In genomic region chr6:29214776-29215175, GRCm38 (mm10) we compare ENCODE assay signal across 8 mouse cellular contexts. TPM values are rescaled to one million over a fixed set of nuclear protein-coding genes. Genes with fewer than 3 reads are reported as not detected.
DNase-seq lines count a peak whose midpoint lies in the region; ATAC-seq and TF ChIP-seq lines count a peak whose summit lies in the region.

No protein-coding gene starts in this region.

- no peak overlapping the region for H3K4me2 ChIP-seq in liver, embryonic 16.5 days (ENCODE audit: low read depth, low read length)

- H3K27me3 ChIP-seq in cerebellum, adult 2 months (ENCODE audit: control insufficient read depth, insufficient read depth, low read length), result no peaks in the 10 kb centered on the region
- peaks cover 30% of the 10 kb centered on the region for H3K27me3 ChIP-seq in megakaryocyte, embryonic 14.5 days (replicated peaks)
- H3K27me3 ChIP-seq in liver, embryonic 16.5 days (ENCODE audit: control insufficient read depth, insufficient read depth, low read depth, low read length), result peaks cover 22% of the 10 kb centered on the region

- TF ChIP-seq POLR2A in cerebellum, adult 2 months (IDR thresholded peaks at IDR 0.05; ENCODE audit: borderline replicate concordance, insufficient read depth, low read length), result no peak

- no peak for ATAC-seq in megakaryocyte, adult 5-6 weeks (ENCODE audit: poor library complexity, severe bottlenecking)
- ATAC-seq in liver, embryonic 16.5 days (ENCODE audit: low read depth), result no peak

- no peak overlapping the region for H3K9ac ChIP-seq in liver, embryonic 16.5 days (ENCODE audit: low read depth, low read length)

- no peak overlapping the region for H3K4me3 ChIP-seq in cerebellum, adult 2 months (replicated peaks; ENCODE audit: insufficient read depth, low read depth, low read length)
- H3K4me3 ChIP-seq in megakaryocyte, embryonic 14.5 days (replicated peaks), result peak overlapping the region; percentile 96
- peak overlapping the region; percentile 70; the same call in 1 of the 2 replicates for H3K4me3 ChIP-seq in liver, embryonic 16.5 days (ENCODE audit: low read depth, low read length)

- H3K27ac ChIP-seq in cerebellum, adult 2 months (ENCODE audit: insufficient read depth, low read length), result no peak overlapping the region
- no peak overlapping the region for H3K27ac ChIP-seq in liver, embryonic 16.5 days (ENCODE audit: low read length)

- no peak for TF ChIP-seq CTCF in cerebellum, adult 2 months (IDR thresholded peaks at IDR 0.05; ENCODE audit: borderline replicate concordance, insufficient read depth, low read depth, low read length)

- 47% methylated on average over 5 of the region's 5 CpGs for WGBS in cerebellum, adult 2 months
- 44% methylated on average over 5 of the region's 5 CpGs for WGBS in liver, embryonic 16.5 days (ENCODE audit: insufficient replicate concordance)

- H3K4me1 ChIP-seq in cerebellum, adult 2 months (ENCODE audit: control insufficient read depth, insufficient read depth, low read length), result peaks cover 12% of the 10 kb centered on the region; the same call in 1 of the 2 replicates
- H3K4me1 ChIP-seq in megakaryocyte, embryonic 14.5 days, result peaks cover 66% of the 10 kb centered on the region
- H3K4me1 ChIP-seq in liver, embryonic 16.5 days (ENCODE audit: control insufficient read depth, low read depth, low read length), result peaks cover 20% of the 10 kb centered on the region

- H3K9me3 ChIP-seq in megakaryocyte, embryonic 14.5 days, result no peaks in the 10 kb centered on the region
- no peaks in the 10 kb centered on the region for H3K9me3 ChIP-seq in liver, embryonic 16.5 days (replicated peaks; ENCODE audit: control insufficient read depth, low read length)

- no peaks in the 10 kb centered on the region for H3K36me3 ChIP-seq in megakaryocyte, embryonic 14.5 days (replicated peaks; ENCODE audit: low read length)
- no peaks in the 10 kb centered on the region for H3K36me3 ChIP-seq in liver, embryonic 16.5 days (ENCODE audit: control insufficient read depth, insufficient read depth)

- DNase-seq in cerebellum, adult 9-10 months, result peak; percentile 38
- no peak for DNase-seq in cerebellum, adult 2 months
- peak; percentile 74 for DNase-seq in thymus, postnatal 25 days
- no peak for DNase-seq in urinary bladder, postnatal 10 days (ENCODE audit: low spot score)
- DNase-seq in kidney, postnatal 10 days, result no peak

RNA-seq across cellular contexts. Expression of gene Impdh1, which starts 1.4 kb away (rescaled TPM):
- 52.9 and 54.3 TPM in 2 replicates for polyA plus RNA-seq in cerebellum, adult 2 months (2012; rRNA removed)
- polyA plus RNA-seq in megakaryocyte, embryonic 14.5 days (2012; ENCODE audit: insufficient read depth, low replicate concordance), result 281 and 443 TPM in 2 replicates
- 7.8 and 12.0 TPM in 2 replicates for total RNA-seq in megakaryocyte, adult 5-6 weeks (2015)
- total RNA-seq in megakaryocyte, adult 5-6 weeks (2017), result 9.0 and 11.6 TPM in 2 replicates
- polyA plus RNA-seq in liver, embryonic 16.5 days (2015; fragmentation: Nextera tagmentation; extraction: Ambion mirVana), result 8.4 and 10.0 TPM in 2 replicates

RNA-seq across cellular contexts. Expression of gene Prrt4, which starts 35.4 kb away (rescaled TPM):
- 5.4 and 5.5 TPM in 2 replicates for polyA plus RNA-seq in cerebellum, adult 2 months (2012; rRNA removed)
- polyA plus RNA-seq in megakaryocyte, embryonic 14.5 days (2012; ENCODE audit: insufficient read depth, low replicate concordance), result 36.9 and 51.1 TPM in 2 replicates
- not detected in 2 replicates for total RNA-seq in megakaryocyte, adult 5-6 weeks (2015)
- total RNA-seq in megakaryocyte, adult 5-6 weeks (2017), result not detected in 2 replicates
- polyA plus RNA-seq in liver, embryonic 16.5 days (2015; fragmentation: Nextera tagmentation; extraction: Ambion mirVana), result 0.04 TPM in 1 of 2 replicates, not detected in the other

RNA-seq across cellular contexts. Expression of gene Rbm28, which starts 50.0 kb away (rescaled TPM):
- polyA plus RNA-seq in cerebellum, adult 2 months (2012; rRNA removed), result 44.2 and 45.7 TPM in 2 replicates
- polyA plus RNA-seq in megakaryocyte, embryonic 14.5 days (2012; ENCODE audit: insufficient read depth, low replicate concordance), result 0.61 and 10.4 TPM in 2 replicates
- total RNA-seq in megakaryocyte, adult 5-6 weeks (2015), result 29.2 and 29.6 TPM in 2 replicates
- 27.3 and 33.9 TPM in 2 replicates for total RNA-seq in megakaryocyte, adult 5-6 weeks (2017)
- polyA plus RNA-seq in liver, embryonic 16.5 days (2015; fragmentation: Nextera tagmentation; extraction: Ambion mirVana), result 8.8 and 8.9 TPM in 2 replicates

RNA-seq across cellular contexts. Expression of gene Hilpda, which starts 57.5 kb away (rescaled TPM):
- 10.2 and 11.2 TPM in 2 replicates for polyA plus RNA-seq in cerebellum, adult 2 months (2012; rRNA removed)
- 14.3 and 43.1 TPM in 2 replicates for polyA plus RNA-seq in megakaryocyte, embryonic 14.5 days (2012; ENCODE audit: insufficient read depth, low replicate concordance)
- total RNA-seq in megakaryocyte, adult 5-6 weeks (2015), result 2.2 and 7.1 TPM in 2 replicates
- 1.9 and 3.1 TPM in 2 replicates for total RNA-seq in megakaryocyte, adult 5-6 weeks (2017)
- polyA plus RNA-seq in liver, embryonic 16.5 days (2015; fragmentation: Nextera tagmentation; extraction: Ambion mirVana), result 26.1 and 32.4 TPM in 2 replicates

Comparison
In these comparisons a context has a peak if more than half of its experiments do, and no peak if none do; other contexts are left out.
1. DNase-seq: peak in cerebellum, adult 9-10 months (single experiment) and thymus, postnatal 25 days (single experiment); none in cerebellum, adult 2 months (0 of 2), urinary bladder, postnatal 10 days (single experiment) and kidney, postnatal 10 days (single experiment).